Mouse (Mus musculus): ENCODE measurements around the gene Ap1s3.

Gene Ap1s3

GRCm38 (mm10) chr1:79671543-79672337 lies at the start of gene Ap1s3:
Ap1s3 (minus strand) TSS chr1:79671972.
- DNase-seq (ENCODE audit: low spot score in 2 of 2), result peak in 1 of 2 experiments; percentile 17

- no peak for DNase-seq (ENCODE audit: low spot score in 2 of 2)
These were observed 42.6 kb upstream of the Ap1s3 start for GRCm38 (mm10) chr1:79714152-79714923.

GRCm38 (mm10) chr1:79713081-79713480 lies 41.3 kb upstream of the Ap1s3 start:
- no peak for DNase-seq (ENCODE audit: low spot score in 2 of 2)

- no peak for DNase-seq (ENCODE audit: low spot score in 2 of 2)
These were observed 39.7 kb upstream of the Ap1s3 start for GRCm38 (mm10) chr1:79711147-79712126.

GRCm38 (mm10) chr1:79710678-79711077 lies 38.9 kb upstream of the Ap1s3 start:
- DNase-seq (ENCODE audit: low spot score in 2 of 2), result no peak

GRCm38 (mm10) chr1:79710216-79710615 lies 38.4 kb upstream of the Ap1s3 start:
- DNase-seq (ENCODE audit: low spot score in 2 of 2), result no peak

GRCm38 (mm10) chr1:79707383-79707782 lies 35.6 kb upstream of the Ap1s3 start:
- DNase-seq (ENCODE audit: low spot score in 2 of 2), result no peak

GRCm38 (mm10) chr1:79706707-79707106 lies 34.9 kb upstream of the Ap1s3 start:
- no peak for DNase-seq (ENCODE audit: low spot score in 2 of 2)

GRCm38 (mm10) chr1:79704672-79705071 lies 32.9 kb upstream of the Ap1s3 start:
- no peak for DNase-seq (ENCODE audit: low spot score in 2 of 2)

- no peak for DNase-seq (ENCODE audit: low spot score in 2 of 2)
These were observed 31.7 kb upstream of the Ap1s3 start for GRCm38 (mm10) chr1:79703520-79703919.

GRCm38 (mm10) chr1:79698506-79698905 lies 26.7 kb upstream of the Ap1s3 start:
- DNase-seq (ENCODE audit: low spot score in 2 of 2), result no peak

GRCm38 (mm10) chr1:79697382-79697781 lies 25.6 kb upstream of the Ap1s3 start:
- no peak for DNase-seq (ENCODE audit: low spot score in 2 of 2)

- no peak for DNase-seq (ENCODE audit: low spot score in 2 of 2)
These were observed 25.2 kb upstream of the Ap1s3 start for GRCm38 (mm10) chr1:79696933-79697332.

- no peak for DNase-seq (ENCODE audit: low spot score in 2 of 2)
These were observed 20.7 kb upstream of the Ap1s3 start for GRCm38 (mm10) chr1:79692482-79692881.

GRCm38 (mm10) chr1:79687254-79687653 lies 15.5 kb upstream of the Ap1s3 start:
- DNase-seq (ENCODE audit: low spot score in 2 of 2), result no peak

- no peak for DNase-seq (ENCODE audit: low spot score in 2 of 2)
These were observed 12.3 kb upstream of the Ap1s3 start for GRCm38 (mm10) chr1:79684027-79684426.

GRCm38 (mm10) chr1:79682936-79683335 lies 11.2 kb upstream of the Ap1s3 start:
- DNase-seq (ENCODE audit: low spot score in 2 of 2), result no peak

GRCm38 (mm10) chr1:79680777-79681176 lies 9.0 kb upstream of the Ap1s3 start:
- no peak for DNase-seq (ENCODE audit: low spot score in 2 of 2)

- no peak for DNase-seq (ENCODE audit: low spot score in 2 of 2)
These were observed 6.4 kb upstream of the Ap1s3 start for GRCm38 (mm10) chr1:79678117-79678684.

GRCm38 (mm10) chr1:79675716-79676115 lies 3.9 kb upstream of the Ap1s3 start:
- DNase-seq (ENCODE audit: low spot score in 2 of 2), result no peak

GRCm38 (mm10) chr1:79671196-79671542 lies 603 bp downstream of the Ap1s3 start:
- DNase-seq (ENCODE audit: low spot score in 2 of 2), result no peak

All from frontal cortex, postnatal 14 days (tissue).